Mouse (Mus musculus) WW6 (cell line): ENCODE results near the gene Creg2.
"Not testable (repeated sequence)": the region's sequence is repeated elsewhere in the genome, so short reads cannot be mapped to it uniquely, and the experiment has no call there.

Source experiments
- DNase-seq: peaks from one replicate; pipeline ENCODE4 v3.0.0-alpha.2; 2013; ENCODE audit warnings: low read depth, low spot score

Gene Creg2

DNA sequence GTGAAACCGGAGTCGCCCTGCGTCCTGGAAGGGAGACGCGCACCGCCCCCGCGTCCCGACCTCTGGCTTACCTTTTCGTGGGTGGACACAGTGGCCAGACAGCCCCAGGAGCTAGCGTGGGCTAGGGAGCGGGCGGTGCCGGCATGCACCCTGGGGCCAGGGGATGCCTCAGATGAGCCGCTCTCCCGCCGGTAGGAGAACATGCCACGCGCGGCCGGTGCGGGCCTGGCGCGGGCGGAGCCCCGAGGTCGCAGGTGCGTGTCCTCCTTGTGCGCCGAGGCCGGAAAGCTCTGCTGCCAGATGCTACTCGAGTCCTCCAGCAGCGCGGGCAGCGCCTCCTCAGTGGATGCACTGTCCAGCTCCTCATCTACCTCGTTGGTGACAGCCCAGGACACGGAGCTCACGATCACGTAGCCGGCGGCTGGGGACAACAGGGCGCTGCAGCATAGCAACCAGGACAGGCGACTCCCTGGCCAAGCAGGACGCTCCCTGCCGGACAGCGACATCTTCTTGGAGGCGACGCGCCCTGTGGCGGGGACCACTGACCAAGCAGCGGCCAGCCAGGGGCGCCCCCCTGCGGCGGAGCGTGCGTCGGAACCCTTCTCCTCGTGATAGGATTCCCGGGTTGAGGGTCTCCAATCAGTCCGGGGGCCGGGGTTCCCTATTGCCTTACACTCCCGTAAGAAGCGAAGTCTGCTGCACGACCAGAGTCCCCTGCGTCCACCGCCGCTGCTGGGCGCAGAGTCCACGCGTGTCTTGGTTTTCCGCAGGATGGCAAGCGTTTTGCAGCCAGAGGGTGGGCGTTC is 636 bp downstream of the Creg2 start:
- DNase-seq, result no peak

DNA sequence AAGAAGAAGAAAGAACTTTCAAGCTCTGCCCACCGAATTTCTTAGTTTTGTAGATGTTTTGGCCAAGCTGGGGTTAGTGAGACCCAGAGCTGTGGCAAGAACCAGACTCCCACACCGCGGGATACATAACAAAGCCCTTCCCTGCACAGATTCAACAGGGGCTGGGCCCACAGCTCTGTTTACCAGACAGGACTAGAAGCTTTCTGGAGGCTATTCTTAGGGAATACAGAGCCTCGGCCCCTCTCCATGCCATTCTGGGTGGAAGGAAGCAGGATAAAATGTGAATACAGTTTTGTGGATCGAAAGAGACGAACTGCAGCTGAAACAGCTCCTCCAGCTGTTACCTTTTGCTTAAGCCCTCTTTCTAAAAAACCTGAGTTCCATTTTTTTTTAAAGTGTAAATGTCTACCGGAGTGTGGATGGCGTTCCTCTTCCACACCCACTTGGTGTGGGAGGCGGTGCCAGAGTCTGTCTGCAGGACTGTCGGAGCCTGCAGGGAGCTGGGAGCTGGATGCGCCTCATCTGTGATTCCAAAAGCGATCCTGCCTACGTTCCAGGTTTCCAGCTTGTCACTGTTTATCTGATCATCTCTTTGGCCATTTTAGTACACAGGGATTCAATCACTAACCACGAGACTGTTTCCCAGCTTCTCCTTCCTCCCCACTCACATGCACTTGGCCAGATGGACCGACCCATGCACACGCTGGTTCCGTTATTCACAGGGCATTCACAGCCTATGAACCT is 1.4 kb downstream of the Creg2 start:
- no peak for DNase-seq

DNA sequence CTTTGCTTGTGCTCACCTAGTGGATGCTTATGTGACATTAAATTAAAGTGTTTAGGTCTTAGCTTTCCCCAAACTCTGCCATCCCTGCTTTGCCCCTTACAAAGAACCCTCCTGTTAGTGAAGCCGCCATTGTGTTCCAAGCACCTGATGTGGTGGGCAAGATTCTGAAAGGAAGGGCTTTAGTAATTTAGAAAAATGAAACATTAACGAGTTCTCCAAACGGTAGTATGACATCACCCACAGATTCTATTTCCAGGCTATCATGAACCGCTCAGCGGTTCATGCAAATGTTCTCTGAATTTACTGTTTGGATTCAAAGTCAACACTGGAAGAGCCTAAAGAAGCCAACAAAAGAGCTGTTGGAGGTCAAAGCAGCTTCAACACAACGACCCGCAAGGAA is 2.7 kb downstream of the Creg2 start:
- DNase-seq, result no peak

DNA sequence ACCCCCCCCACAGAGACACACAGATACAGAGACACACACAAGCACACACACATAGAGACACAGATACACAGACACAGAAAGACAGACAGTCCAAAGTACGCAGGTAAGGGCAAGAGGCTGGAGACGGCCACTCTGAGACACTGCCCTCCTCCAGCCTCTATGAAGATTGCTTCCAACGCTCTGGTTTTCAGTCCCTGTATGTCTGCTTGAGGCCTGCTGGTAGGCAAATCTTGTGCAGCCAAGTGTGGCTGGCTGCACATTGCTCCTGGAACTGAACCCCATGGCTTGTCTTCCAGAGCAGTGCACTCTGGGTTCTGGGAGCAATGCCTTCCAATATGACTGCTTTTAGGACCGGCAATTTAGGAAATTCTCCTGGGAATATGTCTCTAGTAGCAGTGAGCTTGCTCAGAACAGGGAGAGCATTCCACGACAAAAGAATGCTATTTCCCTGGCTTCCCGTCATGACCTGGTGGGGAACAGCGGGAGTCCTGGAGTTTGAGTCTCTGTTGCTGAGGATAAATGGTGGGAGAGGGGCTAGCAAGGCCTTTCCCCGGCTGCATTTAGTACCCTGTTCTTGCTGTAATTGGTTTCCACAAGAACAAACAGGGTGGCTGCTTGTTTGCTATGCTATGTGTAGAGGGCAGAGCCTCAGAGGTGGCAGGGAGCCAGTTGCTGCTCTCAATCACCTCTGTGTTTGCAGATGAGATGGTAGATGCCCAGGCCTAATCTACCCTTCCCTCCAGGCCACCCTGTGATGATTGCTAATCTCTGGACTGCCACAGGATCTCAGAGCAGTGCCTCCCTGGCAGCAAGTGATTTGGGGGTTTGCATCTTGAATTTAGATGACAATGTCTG is 5.1 kb downstream of the Creg2 start:
- no peak for DNase-seq

DNA sequence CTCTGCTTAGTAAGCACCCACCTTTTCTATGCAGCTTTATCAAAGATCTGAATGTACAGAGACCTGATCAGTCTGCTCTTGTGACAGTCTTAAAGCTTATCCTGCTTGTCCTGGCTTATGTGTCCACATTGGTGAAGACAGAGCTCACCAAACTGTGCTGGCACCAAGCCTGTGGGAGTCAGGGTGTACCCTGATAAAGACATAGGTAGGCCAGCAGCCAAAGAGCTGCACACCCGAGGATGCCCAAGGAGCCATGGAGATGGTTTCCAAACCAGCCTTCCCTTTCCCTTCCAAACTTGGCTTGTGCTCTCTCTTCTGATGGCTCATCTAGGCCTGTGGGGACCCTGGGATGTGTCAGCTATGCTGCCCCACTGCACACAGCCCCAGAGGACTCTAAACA is 6.9 kb downstream of the Creg2 start:
- no peak for DNase-seq

DNA sequence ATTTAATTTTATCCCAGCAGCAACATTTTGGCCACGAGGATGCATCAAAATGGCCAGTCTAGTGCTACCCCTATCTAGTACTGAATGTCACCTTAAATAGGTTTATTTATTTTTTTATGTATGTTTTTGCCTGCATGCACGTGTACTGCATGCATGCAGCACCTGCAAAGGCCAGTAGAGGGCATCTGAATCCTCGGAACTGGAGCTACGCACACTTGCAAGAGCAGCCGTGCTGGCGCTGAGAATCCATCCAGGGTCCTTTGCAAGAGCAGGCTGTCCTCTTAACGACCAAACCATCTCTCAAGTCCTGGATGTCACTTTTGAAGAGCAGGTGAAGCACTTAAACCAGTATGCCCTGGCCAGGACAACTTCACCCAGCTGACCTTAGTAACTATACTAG is 9.6 kb downstream of the Creg2 start:
- no peak for DNase-seq

DNA sequence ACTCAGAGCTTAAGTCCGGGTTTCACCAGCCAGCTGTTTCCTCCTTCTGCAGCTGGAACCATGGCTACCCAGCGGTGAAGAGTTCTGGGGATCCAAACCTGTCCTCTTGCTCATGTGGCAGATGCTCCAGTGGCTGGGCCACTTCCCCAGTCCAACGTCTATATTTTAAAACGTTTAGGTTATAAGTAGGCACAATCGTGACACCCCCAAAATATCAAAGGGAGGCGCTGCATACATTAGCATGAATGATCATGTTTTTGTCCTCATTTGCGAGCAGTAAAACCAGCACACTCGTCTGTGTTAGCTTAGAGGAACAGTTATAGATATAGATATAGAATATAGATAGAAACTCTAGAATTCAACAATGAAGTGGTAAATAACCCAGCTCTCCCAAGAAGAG is 14.1 kb downstream of the Creg2 start:
- no peak for DNase-seq

DNA sequence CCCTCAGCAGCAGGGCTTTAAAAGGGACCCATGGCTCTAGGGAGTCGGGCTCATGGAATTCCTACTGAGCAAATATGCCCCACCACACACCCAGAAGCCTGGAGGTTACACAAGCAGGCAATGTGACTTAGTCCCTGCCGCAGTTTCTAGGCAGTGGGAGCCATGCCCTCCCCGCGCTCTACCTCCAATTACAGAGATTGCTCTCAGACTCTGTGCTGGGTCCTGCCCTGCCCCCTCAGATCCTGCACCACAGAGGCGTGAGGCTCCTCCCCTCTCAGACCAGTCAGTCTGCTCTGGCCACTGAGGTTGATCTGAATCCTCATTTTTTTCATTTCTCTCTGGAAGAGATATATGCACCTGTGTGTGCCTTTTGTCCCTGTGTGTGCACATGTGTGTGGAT is 14.6 kb downstream of the Creg2 start:
- no peak for DNase-seq

DNA sequence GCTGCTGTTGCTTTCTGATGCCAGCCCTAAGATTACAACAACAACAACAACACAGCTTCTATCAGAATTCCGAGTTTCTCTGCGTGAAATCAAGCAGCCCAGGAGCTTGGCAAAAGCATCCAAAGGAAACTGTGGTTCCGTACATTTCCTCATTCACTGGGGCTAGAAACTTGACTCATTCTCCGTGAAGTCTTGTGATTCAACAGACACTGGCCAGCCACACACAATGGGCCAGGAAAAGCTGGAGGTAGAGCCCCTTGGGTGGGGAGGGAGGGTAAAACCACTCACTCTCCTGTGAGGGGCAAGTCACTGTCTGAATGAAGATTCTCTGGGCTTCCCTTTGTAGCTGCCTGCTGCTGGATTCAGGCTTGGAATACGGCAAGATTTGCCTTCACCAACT is 15.1 kb downstream of the Creg2 start:
- DNase-seq, result no peak

DNA sequence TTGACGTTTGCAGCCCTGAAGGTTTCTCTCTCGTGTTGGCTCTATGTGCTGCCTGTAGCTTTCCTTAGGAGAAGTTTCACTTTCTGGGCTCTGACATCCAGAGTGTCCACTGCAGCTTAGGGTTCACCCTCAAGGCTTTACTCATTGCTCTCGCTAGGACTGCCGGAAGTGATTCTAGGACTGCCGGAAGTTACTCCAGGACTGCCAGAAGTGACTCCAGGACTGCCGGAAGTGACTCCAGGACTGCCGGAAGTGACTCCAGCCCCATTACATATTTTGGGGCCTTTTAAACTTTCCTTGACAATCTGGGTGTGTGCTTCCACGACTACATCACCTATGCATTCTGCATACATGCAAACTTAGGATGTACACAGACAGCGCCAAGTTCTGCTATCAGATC is 22.7 kb downstream of the Creg2 start:
- DNase-seq, result no peak

DNA sequence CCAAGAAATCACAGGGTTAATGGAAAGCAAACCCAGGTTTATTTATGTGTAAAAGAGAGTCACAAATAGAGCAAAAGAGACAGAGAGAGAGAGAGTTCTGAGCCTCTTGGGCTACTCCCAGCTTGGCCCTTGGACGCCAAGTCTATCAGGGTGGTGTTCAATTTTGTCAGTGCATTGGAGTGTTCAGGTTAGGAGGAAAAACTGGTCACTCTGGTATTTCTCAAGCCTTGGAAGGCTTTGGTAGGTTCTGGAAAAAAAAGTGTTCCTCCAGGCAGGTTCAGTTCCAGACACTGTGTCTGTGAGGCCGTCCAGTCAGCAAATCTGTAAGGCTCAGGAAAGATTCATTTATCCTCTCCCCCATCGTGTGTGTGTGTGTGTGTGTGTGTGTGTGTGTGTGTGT is 25.8 kb downstream of the Creg2 start:
- no peak for DNase-seq

DNA sequence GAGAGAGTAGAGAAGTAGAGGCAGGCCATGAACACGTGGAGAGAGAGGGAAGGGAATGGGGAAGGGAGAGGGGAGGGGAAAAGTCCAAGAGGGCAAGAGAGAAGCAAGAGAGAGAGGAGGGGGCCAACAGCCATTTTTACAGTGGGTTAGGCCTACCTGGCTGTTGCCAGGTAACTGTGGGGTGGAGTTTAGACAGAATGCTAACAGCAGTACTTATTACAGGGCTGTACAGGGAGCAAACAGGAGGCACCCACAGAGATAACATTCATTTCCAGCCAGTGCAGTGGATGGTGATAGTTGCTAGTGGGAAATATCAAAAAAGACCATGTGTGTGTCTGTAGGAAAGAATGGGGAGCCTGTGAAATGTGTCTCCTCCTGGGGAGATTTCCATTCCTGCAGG is 27.5 kb downstream of the Creg2 start:
- DNase-seq, result no peak

DNA sequence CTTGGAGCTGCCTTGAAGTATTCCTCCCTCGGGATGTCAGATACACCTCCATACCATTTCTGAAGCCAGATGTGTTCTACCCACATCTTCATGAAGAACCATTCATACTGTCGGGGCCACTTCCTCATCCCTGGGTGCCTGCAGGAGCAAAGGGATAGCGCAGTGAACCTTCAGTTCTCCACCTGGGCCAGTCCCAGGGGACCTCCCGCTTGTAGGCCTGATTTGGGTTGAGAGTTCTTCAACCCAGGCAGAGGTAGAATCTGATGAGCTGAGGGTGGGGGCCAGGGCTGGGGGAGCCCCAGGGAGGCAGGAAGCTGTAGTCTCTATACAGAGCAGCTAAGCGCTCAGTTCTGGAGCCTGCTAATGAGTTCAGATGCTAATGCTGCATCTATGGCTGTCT is 28.2 kb downstream of the Creg2 start:
- no peak for DNase-seq

DNA sequence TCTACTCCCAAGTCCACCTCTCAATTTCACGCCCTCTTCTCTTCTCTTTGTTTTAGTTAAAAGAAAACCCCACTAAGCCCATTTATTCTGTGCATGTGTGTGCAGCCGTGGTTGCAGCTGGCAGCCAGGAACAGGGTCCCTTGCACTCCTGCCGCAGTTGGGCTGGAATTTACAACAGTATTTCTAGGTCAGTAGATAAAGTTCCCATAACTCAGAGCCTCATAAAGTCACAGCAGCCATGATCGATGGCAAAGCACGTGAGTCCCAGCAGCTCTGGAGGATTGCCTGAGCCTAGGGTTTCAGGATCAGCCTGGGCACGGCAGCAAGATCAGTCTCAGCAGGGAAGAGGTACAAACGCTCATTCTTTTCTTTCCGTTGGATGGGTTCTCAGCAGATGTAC is 32.8 kb downstream of the Creg2 start:
- DNase-seq, result no peak

DNA sequence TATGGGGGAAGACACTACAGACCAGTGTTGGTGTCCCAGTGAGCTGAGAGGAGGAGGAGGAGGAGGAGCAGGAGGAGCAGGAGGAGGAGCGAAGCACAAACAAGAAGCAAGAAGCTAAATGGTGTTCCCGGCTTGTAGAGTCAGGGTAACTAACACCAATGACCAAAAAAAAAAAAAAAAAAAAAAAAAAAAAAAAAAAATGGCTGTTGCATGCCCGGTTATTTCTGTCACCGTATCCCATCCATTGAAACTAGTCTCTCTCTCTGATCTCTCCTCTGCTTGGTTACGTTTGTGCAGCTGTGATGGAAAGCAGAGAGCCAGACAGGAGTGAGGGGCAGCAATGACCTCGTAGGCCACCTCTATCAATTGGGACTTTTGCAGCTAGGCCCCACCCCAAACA is 35.7 kb downstream of the Creg2 start:
- no peak for DNase-seq

DNA sequence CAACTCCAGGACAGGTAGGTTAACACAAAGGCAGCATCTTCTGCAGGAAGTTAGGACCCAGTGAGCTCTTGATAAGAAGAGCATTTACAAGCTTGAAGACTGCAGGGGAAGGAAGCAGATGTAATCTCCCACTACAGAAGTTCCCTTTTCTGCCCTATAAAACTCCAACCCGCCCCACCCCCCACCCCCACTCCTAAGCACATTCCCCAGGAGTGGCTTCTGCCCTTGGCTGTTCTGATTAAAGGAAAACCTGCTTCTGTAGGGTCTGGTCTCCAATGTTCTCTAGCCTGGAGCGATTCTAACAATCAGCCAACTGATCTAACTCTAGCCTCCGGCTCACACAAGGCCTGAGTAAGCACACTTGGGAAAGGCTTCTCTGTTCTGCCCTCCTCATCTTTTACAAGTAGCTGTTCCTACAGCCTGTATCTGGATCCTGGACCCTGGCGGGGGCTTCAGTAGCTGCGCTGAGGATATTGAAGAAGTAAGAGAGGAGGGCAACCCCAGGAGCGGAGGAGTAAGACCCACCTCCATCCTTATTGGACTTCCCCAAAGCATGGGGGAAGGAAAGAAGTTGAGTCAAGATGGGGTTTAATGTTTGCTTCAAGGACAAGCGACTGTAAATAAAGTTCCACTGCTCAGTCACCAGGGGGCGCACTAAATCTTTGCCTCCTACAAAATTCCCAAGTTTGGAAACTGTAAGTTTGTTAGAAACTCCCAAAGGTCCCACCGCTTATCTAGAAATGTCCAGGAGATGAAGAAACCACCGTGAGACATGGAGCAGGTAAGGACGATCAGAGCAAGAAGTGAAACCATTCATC is 36.6 kb downstream of the Creg2 start:
- peak; percentile 42 for DNase-seq

DNA sequence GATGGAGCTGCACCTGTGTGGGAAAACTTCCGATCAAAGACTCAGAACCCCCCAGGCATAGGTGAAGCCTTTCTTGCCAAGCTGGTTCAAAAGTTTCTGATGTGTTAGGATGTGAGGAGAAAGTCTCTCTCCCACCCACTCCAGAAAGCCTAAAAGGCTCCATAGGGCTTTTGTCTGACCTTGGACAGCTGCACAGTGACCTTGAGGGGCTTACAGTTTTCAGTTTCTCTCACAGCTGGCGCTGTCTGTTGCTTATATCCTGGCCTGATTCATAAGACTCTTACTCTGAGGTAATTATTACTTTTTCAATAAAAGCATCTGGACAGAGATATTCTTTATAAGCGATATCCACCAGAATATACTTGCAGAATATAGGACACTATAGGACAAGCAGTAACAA is 38.2 kb downstream of the Creg2 start:
- DNase-seq, result no peak

DNA sequence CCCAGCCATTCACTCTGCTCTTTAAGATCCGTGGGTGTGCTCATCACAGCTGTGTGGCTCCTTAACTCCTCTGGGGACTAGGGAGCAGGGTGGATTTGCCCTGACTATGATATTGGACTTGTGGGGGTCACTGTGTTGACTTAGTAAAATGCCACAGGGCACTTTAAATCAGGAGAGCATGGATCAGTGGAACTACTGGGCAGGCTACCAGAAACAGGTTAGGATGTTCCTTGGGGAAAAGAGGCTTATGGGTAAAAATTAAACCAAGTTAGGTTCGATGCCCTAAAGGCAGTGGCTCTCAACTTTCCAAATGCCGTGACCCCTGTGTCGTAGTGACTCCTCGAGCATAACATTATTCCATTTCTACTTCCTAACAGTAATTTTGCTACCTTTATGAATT is 38.8 kb downstream of the Creg2 start:
- no peak for DNase-seq

DNA sequence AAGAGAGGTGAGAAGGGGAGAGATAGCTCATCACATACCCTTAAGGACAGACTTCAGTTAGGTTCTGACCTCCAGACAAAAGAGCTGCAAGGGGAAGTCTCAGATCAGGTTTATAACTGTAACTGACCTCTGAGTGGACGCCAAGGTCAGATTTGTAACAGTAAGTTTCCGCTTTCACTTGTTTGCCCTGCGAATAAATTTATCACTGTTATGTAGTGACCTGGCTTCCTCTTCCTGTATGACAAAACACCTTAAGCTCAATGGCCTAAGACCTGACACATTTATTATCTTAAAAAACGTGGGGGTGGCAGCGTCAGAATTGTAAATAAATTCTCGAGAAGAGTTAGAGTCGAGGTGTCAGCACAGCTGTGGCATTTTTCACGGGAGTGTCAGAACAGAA is 42.7 kb downstream of the Creg2 start:
- no peak for DNase-seq

DNA sequence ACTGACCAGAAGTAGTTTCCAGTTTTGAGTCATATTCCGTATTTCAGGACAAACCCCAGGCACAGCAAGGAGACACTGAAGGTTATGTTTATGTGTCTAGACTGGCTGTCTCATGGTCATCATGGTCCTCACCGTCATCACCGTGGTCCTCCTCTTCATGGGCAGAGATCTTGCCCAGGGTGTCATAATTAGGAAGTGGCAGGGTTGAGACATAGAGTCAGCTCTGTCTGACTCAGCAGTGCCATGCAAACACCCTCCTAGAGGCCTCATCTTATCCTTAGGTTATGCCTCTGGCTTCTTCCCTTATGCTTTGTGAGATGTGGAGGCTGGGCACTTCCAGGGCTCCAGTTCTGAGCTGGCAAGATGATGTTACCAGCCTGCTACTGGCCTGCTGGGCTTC is 48.8 kb downstream of the Creg2 start:
- no peak for DNase-seq

DNA sequence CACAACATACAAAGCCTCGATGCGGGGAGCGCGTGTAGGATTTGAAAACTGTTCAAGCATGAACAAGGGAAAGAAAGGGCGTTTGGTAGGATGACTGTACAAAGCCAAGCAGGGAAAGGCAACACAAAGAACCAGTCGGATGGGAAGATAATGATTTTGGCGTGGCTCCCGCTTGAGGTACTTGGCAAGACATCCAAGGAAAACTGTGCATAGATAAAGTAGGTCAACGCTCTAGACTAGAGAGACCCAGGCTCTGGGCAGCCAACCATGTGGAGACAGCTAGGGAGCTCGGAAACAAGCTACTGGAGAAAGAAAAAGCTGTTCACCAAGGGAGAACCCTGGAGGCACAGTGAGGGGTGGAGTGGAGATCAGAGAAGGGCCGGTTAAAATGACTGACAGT is 52.5 kb downstream of the Creg2 start:
- no peak for DNase-seq

DNA sequence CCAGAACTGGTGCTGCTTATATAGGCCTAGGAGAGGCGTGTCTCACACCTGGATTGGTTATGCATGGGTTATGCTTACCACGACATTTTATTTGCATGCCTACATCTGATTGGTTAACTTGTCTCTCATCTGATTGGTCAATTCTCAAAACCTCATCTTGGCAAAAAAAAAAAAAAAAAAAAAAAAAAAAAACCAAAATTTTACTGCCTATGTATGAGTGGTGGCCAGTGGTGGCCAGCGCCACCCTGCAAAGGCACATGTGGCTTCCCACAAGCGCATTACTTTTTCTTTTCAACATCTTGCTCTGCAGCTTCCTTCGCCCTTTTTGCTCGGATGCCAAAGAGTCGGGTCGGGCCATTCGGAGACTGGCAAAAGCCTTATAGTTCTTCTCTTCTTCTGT is 54.1 kb downstream of the Creg2 start:
- DNase-seq, result not testable (repeated sequence)
